Mouse (Mus musculus): ENCODE measurements around the gene Msrb3. TPM values are rescaled to one million over a fixed set of nuclear protein-coding genes. Genes with fewer than 3 reads are reported as not detected.

The Msrb3 gene
- 100 to 1,000 TPM in 1 of 2 experiments, 10 to 100 TPM in 1; 82.3 to 109 TPM for total RNA-seq (2021)
- long read RNA-seq, experiment 1, transcript Msrb3-201 (7 exons, 3,843 nt): major isoform, 26 of 41 reads
- long read RNA-seq, experiment 1, partial matches to known transcripts: 0 of 41 reads
- long read RNA-seq, experiment 1, other reads (novel, unspliced or antisense): 15 of 41 reads
- long read RNA-seq, experiment 2, transcript Msrb3-201 (7 exons, 3,843 nt): major isoform, 49 of 77 reads
- long read RNA-seq, experiment 2, partial matches to known transcripts: 2 of 77 reads
- long read RNA-seq, experiment 2, other reads (novel, unspliced or antisense): 26 of 77 reads

GRCm38 (mm10) chr10:120898785-120899762 is at the start of gene Msrb3:
TSS of gene Msrb3 (minus strand) at chr10:120899101.
- peak; percentile 92 for DNase-seq

GRCm38 (mm10) chr10:120948461-120948860 is 49.6 kb upstream of the Msrb3 start:
- DNase-seq: no peak

- DNase-seq: no peak
Measured at GRCm38 (mm10) chr10:120947842-120948241, 48.9 kb upstream of the Msrb3 start.

GRCm38 (mm10) chr10:120946847-120947246 is 47.9 kb upstream of the Msrb3 start:
- DNase-seq: no peak

- DNase-seq: no peak
Measured at GRCm38 (mm10) chr10:120938904-120939208, 40.0 kb upstream of the Msrb3 start.

GRCm38 (mm10) chr10:120938077-120938903 is 39.4 kb upstream of the Msrb3 start:
- no peak for DNase-seq

- no peak for DNase-seq
Measured at GRCm38 (mm10) chr10:120929536-120929935, 30.6 kb upstream of the Msrb3 start.

GRCm38 (mm10) chr10:120928183-120928582 is 29.3 kb upstream of the Msrb3 start:
- no peak for DNase-seq

- no peak for DNase-seq
Measured at GRCm38 (mm10) chr10:120926156-120926555, 27.3 kb upstream of the Msrb3 start.

- DNase-seq: no peak
Measured at GRCm38 (mm10) chr10:120921501-120921900, 22.6 kb upstream of the Msrb3 start.

GRCm38 (mm10) chr10:120920604-120921003 is 21.7 kb upstream of the Msrb3 start:
- no peak for DNase-seq

GRCm38 (mm10) chr10:120916250-120916649 is 17.3 kb upstream of the Msrb3 start:
- DNase-seq: no peak

GRCm38 (mm10) chr10:120914948-120915631 is 16.2 kb upstream of the Msrb3 start:
- no peak for DNase-seq

GRCm38 (mm10) chr10:120914286-120914685 is 15.4 kb upstream of the Msrb3 start:
- DNase-seq: no peak

GRCm38 (mm10) chr10:120913796-120914195 is 14.9 kb upstream of the Msrb3 start:
- DNase-seq: no peak

- DNase-seq: no peak
Measured at GRCm38 (mm10) chr10:120911971-120912370, 13.1 kb upstream of the Msrb3 start.

GRCm38 (mm10) chr10:120908776-120909574 is 10.1 kb upstream of the Msrb3 start:
- DNase-seq: no peak

GRCm38 (mm10) chr10:120904676-120905075 is 5.8 kb upstream of the Msrb3 start:
- DNase-seq: no peak

- no peak for DNase-seq
Measured at GRCm38 (mm10) chr10:120903843-120904468, 5.1 kb upstream of the Msrb3 start.

GRCm38 (mm10) chr10:120901746-120902145 is 2.8 kb upstream of the Msrb3 start:
- no peak for DNase-seq

All from gastrocnemius, postnatal 25 days (tissue).